Mouse (Mus musculus): Measurements from ENCODE around the gene Bbs7.
A peak's percentile ranks its signal among the peaks of the same experiment; 100 is the strongest.
"Not testable (repeated sequence)": the region's sequence is repeated elsewhere in the genome, so short reads cannot be mapped to it uniquely, and the experiment has no call there.

Bbs7 gene

DNA sequence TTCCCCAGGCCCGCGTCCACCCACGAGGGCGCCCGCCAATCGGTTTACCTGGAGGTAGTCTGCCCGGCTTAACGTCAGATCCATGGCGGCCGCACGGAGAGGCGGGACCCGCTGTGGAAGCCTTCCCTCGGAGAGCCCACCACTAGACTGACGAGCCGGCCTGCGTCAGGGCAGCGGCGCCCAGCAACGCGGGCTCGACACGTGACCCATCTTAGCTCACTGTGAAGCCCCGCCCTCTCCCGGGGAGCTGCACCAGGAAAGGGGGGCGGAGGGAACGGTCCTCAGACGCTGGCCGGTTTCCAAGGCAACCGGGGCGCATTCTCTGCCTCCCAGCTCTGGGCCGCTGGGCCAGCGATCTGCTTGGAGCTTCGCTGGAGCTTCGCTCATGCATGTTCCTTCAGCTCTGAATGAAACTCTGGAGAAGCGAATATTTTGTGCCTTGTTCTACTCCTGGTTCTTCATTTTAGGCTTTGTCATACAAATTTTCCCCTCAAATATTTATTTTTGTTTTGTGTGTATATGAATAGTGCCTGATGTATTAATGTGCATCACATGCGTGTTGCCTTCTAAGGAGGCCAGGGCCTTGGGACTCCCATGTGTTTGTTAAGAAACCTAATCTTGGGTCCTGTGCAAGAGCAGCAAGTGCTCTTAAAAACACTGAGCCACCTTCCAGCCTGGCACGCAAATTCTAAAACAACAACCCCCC, at the start of gene Bbs7:
Gene Bbs7 (minus strand): TSS at position 276 of the 706 bp plus-strand sequence.
- peak; percentile 95 for DNase-seq (ENCODE audit: low spot score in 2 of 2)

DNA sequence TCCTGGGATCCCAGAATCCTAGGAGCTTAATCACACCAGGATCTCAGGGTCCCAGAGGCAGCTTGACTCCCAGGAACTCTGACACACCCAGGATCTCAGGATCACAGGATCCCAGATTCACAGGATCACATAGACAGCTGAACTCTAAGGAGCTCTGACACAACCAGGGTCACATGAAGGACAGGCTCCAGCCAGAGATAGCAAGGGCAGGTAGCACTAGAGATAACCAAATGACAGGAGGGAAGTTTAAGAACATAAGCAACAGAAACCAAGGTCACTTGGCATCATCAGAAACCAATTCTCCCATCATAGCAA, 31.9 kb upstream of the Bbs7 start:
- DNase-seq (ENCODE audit: low spot score in 2 of 2), result not testable (repeated sequence)

DNA sequence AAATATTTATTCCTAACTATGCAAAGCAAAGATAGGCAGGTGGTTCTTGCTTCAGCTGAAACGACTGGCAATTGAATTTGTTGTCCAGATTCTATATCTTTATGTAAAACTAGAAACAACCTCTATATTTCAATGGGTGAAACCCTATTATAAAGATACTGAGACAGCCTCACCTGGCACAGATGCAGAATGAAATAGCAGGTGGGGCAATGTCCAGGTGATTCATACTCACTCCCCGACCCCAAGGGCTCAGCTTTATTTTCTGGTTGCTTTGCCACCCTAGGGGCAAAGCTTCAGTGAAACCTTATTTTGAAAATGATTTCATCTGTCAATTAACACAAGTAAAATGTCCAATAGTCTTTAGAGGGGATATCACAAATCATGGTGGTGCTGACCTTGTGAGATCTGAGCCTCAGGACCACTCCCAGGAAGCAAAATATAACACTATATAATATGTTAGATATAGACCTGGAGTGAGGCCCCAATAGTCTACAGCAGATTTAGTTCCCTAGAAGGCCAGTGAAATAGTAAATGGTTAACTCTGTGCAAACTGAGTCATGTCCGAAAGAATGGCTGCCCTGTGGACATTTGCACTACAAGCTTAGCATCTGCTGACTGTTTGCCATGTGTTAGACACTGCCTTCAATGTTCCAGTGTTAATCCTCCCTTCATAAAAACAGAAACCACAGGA, 31.4 kb upstream of the Bbs7 start:
- no peak for DNase-seq (ENCODE audit: low spot score in 2 of 2)

DNA sequence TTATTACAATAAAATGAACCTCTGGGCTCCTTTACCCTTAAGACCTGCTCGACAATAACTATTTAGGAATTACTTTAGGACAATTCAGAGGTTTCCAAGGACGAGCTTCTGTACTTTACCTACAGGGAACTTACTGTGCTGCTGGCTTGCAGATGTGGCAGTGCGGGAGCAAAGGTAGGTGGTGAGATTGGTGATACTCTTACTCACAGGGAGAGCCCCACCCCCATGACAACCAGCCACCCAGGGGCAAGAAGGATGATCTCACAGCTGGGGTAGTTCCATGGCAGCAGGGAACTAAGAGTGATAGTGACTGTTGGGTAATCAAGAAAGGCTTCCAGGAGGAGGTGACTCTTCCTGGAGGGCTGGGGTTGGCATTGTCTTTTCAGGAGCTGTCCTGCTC, 30.1 kb upstream of the Bbs7 start:
- DNase-seq (ENCODE audit: low spot score in 2 of 2), result no peak

DNA sequence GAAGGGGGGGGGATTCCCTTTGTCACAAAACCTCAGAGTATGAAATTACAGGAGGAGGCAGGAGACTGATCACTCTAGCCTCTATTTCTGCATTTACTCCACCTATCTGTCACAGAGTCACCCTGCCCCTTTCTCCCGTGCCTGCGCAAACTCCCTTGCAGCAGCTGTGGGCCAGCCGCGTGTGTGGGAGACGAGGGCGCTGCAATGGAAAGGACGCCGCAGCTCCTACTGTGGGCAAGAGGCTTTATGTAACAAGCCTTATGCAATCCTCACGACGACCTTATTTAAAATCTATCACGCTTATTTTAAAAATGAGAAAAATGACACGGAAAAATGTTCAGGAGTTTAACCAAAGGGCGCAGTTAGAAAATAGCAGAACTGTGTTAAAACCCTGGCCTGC, 29.5 kb upstream of the Bbs7 start:
- peak; percentile 40 to 61 for DNase-seq (ENCODE audit: low spot score in 2 of 2)

DNA sequence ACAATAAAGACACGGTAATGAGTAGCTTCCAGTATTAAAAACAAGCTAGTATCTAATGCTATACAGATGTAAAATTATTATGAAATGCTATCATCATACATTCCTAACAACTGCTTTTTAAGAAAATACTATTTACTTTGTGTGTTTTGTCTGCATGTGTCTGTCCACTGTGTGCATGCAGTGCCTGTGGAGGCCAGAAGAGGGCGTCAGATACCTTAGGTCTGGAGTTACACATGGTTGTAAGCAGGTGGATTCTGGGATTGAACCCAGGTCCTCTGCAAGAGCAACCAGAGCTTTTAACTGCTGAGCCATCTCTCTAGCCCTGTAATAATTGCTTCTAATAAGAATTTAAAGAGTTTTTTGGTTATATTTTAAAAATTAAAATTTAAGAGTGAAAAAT, 27.5 kb upstream of the Bbs7 start:
- peak in 1 of 2 experiments; percentile 20 for DNase-seq (ENCODE audit: low spot score in 2 of 2)

DNA sequence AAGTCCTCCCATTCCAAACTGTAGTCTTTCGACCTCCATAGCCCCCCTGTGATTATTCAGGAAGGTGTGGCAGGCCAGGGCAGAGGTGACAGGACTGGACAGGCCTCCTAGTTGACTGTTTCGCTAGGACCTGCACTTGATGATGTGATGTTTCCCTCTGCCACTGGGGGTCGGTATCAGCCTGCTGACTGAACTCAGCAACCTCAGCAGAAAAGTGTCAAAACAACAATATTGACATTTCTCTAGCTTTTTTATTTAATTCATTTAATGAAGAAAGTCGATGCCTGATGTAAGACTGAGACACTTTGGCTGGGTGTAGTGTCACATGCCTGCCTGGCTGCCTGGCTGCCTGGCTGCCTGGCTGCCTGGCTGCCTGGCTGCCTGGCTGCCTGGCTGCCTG, 22.2 kb upstream of the Bbs7 start:
- peak; percentile 16 for DNase-seq (ENCODE audit: low spot score in 2 of 2)

DNA sequence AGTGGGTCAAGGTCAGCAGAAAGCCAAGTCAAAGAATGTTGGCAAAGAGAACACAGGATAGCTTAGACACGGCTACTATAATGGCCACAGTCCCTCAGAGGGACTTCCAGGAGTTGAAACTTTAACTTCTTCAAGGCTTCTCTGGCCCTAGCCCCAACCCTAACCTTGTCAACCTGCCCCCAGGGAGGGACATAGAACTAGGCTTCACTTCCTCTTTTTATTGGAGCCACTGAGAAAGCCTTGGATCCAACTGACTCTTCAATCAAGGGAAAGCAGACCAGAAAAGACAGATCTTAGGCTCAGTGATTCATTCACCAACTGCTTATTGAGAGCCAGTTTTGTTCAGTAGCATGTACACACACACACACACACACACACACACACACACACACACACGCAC, 13.5 kb upstream of the Bbs7 start:
- no peak for DNase-seq (ENCODE audit: low spot score in 2 of 2)

DNA sequence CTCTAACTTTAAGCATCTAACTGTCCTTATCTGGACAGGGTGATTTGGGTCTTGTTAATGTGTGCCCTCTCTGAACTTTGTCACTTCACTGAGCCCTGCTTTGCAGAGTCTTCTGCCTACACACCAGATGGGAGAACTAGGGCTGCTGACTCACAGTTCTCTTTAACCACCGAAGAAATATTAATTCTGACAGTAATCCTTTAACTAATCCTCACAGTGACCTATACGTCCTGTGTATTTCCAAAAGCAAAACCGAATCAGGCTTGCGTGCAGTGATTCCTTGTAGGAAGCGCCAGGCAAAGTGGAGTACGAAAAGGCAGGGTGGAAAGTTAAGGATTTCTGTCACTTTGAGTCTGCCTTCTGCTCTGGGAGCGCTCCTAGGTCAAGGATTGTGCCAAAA, 4.9 kb upstream of the Bbs7 start:
- no peak for DNase-seq (ENCODE audit: low spot score in 2 of 2)

DNA sequence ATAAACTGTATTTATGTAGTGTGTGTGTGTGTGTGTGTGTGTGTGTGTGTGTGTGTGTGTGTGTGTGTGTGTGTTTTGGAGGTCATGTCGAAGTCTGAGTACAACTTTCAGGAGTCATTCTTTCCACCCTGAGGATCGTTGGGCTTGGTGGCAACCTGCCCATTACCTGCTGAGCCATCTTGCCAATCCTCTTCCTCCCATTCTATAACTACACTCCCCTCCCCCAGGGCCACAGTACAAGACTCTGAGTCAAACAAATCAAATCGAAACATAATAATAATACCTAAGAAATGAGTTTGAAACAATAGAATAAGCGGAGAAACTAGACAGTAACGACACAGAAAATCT, 605 bp upstream of the Bbs7 start:
- no peak for DNase-seq (ENCODE audit: low spot score in 2 of 2)

DNA sequence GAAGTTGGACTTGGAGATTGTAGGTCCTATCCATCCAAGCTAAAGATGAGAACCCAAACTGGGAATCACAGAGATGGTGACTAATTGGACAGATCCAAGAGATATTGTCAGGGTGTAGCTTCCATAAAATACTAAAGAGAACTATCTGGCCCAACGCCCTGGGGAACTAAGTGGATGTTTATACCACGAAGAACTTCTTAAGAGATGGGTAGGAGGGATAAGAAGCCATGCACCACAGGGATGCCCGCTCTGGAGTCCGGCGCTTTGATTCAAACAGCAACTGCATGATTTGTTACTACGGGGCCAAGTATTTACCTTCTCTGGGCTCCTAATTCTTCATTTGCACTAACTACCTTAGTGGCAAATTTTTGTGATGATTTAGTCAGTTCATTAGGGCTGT, 590 bp downstream of the Bbs7 start:
- no peak for DNase-seq (ENCODE audit: low spot score in 2 of 2)

DNA sequence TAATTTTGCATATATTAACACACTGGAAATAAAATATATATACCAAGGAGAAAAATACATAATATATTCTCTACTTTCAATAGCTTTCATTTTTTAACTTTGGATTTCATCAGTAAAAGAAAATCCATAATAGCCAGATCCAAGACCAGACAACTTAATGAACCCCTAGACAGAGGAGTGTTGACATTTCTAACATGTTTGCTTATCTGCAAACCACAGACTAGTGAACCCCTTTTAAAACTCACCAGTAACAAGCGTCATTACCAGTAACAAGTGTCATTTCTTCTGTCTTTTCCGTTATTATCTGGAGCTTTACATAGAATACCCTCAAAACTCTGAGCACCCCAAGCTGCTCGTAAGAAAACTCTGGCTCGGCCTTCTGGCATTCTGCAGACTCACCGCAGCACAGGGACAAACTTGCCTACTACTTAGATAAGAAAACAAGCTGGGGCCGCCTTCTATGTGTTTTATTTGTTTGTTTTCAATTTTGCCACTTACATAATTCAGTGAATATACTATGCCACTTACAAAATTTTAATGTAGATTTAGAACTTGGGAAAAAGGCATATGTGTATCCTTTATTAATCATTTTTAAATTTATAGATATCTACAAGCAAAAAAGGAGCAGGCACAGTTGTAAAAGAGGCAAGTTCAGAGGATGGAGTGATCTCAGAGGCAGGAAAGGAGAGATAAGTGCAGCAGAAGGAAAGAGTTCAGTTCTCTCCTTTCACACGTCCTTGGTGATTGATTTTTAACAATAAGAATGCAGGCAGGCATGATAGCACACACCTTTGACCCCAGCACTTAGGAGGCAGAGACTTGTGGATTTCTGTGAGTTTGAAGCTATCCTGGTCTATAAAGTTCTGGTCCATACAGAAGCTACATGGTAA, 7.1 kb downstream of the Bbs7 start:
- no peak for DNase-seq (ENCODE audit: low spot score in 2 of 2)

DNA sequence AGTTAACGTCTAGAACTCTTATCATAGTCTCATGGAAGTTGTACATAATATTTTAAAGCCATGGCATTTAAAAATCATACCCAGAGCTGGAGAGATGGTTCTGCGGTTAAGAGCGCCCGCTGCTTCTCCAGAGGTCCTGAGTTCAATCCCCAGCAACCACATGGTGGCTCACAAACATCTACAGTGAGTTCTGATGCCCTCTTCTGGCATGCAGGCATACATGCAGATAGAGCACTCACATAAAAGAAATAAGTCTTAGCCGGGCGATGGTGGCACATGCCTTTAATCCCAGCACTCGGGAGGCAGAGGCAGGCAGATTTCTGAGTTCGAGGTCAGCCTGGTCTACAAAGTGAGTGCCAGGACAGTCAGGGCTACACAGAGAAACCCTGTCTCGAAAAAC, 13.5 kb downstream of the Bbs7 start:
- not testable (repeated sequence) for DNase-seq (ENCODE audit: low spot score in 2 of 2)

DNA sequence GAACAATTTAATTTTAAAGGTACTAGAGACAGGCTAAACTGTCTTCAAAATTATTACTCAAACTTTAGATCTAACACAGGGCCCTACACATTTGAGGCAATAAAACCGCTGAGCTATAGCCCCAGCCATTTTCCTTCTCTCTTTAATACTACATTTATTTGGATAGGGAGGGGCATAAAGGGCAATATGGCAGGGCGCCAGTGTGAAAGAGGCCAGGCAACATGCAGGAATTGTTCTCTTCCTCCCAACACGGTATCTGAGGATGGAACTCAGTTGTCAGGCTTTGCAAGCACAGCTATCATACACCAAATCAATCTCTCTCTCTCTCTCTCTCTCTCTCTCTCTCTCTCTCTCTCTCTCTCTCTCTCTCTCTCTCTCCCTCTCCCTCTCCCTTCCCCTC, 14.5 kb downstream of the Bbs7 start:
- no peak for DNase-seq (ENCODE audit: low spot score in 2 of 2)

DNA sequence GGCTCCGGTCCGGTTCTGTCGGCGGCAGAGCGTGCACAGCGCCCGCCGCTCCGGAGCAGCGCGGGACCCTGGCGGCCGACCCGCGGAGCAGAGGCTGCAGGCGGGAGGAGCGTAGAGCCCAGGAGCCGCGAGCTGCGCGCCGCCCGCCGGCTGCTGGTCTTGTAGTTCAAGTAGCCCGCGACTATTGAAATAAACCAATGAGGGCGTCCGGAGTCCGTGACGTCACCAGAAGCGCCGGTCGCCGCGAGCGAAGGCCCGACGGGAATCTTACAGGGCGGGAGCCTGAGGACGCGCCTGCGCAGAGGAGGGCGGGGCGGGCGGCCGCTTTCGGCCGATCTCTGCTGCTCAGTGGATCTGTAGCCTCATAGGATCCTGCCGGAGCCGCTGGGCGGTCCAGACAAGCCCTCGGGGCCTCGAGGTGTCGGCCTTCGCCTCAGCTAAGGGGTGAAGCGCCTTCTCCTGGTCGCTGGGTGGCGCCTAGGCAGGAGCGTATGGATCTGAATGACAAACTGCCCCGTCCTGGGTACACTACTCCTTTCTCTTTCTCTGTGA, 41.4 kb downstream of the Bbs7 start, which contains the start of gene Ccna2:
Gene Ccna2 (minus strand): TSS at position 324 of the 552 bp plus-strand sequence.
- peak; percentile 97 to 98 for DNase-seq (ENCODE audit: low spot score in 2 of 2)

DNA sequence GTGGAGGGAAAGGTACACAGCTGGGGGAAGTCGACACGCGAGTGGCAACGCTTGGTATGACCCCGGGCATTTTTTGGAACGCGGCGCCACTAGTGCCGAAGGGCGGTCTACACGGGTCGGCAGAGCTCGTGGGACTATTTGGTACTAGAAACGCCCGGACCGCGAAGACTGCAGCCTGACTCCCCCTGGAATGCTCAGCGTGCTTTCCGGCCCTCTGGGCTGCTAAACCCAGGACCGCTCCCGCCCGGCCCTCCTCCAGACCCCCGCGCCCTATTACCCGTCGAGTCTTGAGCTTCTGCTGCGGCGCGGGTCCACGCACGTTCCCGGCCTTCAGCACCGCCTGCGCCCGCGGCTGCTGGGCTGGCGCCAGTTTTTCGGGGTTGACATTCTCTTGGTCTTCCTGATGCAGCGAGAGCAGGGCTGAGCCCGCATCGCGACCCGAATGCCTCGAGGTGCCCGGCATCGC, 41.9 kb downstream of the Bbs7 start:
- DNase-seq (ENCODE audit: low spot score in 2 of 2), result no peak

DNA sequence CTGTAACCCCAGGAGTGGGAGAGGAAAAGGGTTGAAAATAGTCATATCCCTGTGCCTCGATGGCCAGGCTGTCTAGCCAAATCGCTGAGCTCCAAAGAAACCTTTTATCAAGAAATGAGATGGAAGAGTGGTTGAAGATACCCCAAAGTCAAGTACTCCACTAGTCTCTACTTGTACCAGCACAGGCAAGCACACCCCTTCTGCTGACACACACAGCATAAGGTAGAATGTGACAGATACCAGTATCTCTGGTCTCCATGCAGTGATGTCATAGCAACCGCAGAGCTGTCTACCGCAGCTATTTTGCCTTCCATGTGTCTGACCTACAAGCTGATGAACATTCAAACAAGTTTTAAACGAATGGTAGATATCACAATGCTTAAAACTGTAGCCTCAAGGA, 43.4 kb downstream of the Bbs7 start:
- no peak for DNase-seq (ENCODE audit: low spot score in 2 of 2)

DNA sequence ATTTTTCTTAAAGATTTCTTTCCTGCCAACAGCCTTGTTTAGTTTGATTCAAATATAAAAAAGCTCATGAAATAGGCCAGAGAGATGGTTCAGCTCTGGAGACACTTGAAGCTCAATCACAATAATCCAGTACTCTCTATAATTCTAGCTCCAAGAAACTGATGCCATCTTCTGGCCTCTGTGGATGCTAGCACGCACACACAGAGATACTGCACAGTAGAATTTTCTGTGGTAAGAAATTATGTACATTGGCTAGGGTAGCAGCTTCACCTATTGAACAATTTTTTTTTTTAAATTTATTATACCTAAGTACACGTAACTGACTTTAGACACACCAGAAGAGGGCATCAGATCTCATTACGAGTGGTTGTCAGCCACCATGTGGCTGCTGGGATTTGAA, 49.6 kb downstream of the Bbs7 start:
- DNase-seq (ENCODE audit: low spot score in 2 of 2), result no peak

DNA sequence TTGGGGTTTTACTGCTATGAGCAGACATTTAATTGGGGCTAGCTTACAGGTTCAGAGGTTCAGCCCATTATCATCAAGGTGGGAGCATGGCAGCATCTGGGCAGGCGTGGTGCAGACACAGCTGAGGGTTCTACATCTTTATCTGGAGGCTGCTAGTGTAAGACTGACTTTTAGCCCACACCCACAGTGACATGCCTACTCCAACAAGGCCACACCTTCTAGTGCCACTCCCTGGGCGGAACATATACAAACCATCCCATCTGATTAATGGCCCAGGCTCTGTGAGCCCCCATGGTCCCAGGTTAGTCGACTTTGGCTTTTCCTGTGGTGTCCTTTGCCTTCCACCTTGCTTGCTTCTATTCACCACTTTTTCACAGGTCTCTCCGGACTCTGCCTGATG, 53.7 kb downstream of the Bbs7 start:
- no peak for DNase-seq (ENCODE audit: low spot score in 2 of 2)

DNA sequence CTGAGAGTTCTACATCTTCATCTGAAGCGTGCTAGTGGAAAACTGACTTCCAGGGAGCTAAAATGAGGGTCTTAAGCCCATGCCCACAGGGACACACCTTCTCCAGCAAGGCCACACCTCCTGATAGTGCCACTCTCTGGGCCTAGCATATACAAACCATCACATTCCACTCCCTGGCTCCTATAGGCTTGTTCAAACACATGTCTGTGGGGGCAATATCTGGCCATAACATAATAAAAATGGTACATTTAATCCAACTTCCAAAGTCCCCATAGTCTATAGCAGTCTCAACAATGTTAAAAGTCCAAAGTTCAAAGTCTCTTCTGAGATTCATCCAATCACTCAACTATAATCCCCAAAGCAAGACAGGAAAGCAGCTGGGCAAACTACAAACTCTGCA, 55.7 kb downstream of the Bbs7 start:
- DNase-seq (ENCODE audit: low spot score in 2 of 2), result no peak

DNA sequence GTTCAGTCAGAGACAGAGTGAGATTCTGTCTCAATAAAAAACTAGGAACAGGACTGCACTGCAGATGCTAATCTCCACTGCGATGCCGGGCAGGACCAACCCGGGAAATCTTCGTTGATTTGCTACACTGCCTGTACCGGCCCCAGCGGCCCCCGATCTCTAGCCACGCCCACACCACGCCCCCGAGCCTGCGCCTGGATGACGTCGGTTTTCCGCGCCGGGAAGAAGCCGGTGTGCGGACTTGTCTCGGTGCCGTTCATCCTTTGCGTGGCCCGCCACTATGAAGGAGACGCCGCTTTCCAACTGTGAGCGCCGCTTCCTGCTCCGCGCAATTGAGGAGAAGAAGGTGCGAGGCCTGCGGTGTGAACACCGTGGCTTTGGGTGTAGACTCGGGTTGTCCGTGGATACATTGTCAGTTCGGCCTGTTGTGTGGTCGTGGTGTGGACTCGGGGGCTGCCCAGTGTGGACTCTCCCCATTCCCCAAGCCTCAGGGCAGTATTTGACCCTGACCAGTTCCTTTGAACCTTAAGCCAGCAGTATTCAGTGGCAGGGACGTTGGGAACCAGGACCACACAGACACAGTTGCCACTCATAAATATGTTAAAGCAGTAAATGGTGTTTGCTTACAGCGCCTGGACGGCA, 60.8 kb downstream of the Bbs7 start, which contains the start of gene Exosc9:
Gene Exosc9 (plus strand): TSS at position 201 of the 642 bp plus-strand sequence.
- DNase-seq (ENCODE audit: low spot score in 2 of 2), result peak; percentile 92 to 94

Measured in right cerebral cortex, postnatal 36 days (tissue).